ENCODE assay signal across 28 mouse cellular contexts in the genomic region with DNA sequence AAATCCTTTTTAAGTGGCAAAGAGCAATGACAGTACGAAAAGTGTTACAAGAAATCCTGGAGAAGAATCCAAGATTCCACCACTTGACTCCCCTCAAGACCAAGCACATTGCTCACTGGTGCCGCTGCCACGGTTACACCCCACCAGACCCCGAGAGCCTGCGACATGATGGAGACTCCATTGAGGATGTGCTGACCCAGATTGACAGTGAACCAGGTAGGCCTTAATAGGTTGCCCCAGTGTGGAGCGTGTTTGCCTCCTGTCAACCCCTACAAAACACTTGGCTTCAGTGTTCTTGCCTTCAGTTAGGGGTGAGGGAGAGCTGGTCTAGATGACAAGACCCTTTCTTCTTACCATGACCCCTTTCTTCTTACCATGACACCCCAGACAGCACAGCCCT. TPM values are rescaled to one million over a fixed set of nuclear protein-coding genes. Genes with fewer than 3 reads are reported as not detected.
"Had no signal": no experiment of that assay in that cellular context is flagged by ENCODE, and none has a peak within 500 bp of the region (broad histone marks: within the 10 kb centered on the region; RNA-seq: fewer than 3 reads in every experiment).

No protein-coding gene starts in this region.

- H3K27ac ChIP-seq: embryonic facial prominence, embryonic 10.5 days; embryonic facial prominence, embryonic 12.5 days; embryonic facial prominence, embryonic 13.5 days; embryonic facial prominence, embryonic 15.5 days; forebrain, embryonic 10.5 days; forebrain, embryonic 12.5 days; forebrain, embryonic 13.5 days; forebrain, embryonic 15.5 days; gastrocnemius, adult 2 months; heart, adult 2 months had no signal

- DNase-seq: cerebellum, adult 2 months; cerebellum, adult 8-10 months; cerebellum, adult 9-10 months; cerebellum, adult 9-11 months; cerebellum, postnatal 10 days; cerebellum, postnatal 14 days; cerebellum, postnatal 25 days; cerebellum, postnatal 36 days; embryo, embryonic 11 days; forebrain, postnatal 0 days; gastrocnemius, adult 2 months; gastrocnemius, postnatal 10 days; gastrocnemius, postnatal 14 days; gastrocnemius, postnatal 25 days; gastrocnemius, postnatal 36 days; heart, adult 18-20 months; heart, adult 2 months had no signal

- H3K4me3 ChIP-seq: embryonic facial prominence, embryonic 10.5 days; embryonic facial prominence, embryonic 12.5 days; embryonic facial prominence, embryonic 13.5 days; embryonic facial prominence, embryonic 15.5 days; erythroblast, embryonic 14.5 days; forebrain, embryonic 10.5 days; forebrain, embryonic 12.5 days; forebrain, embryonic 13.5 days; forebrain, embryonic 15.5 days; gastrocnemius, adult 2 months; heart, adult 2 months had no signal

- H3K27me3 ChIP-seq: embryonic facial prominence, embryonic 12.5 days; embryonic facial prominence, embryonic 13.5 days; embryonic facial prominence, embryonic 15.5 days; forebrain, embryonic 12.5 days; forebrain, embryonic 13.5 days; forebrain, embryonic 15.5 days had no signal

- H3K9me3 ChIP-seq: embryonic facial prominence, embryonic 10.5 days; embryonic facial prominence, embryonic 12.5 days; embryonic facial prominence, embryonic 13.5 days; embryonic facial prominence, embryonic 15.5 days; forebrain, embryonic 10.5 days; forebrain, embryonic 12.5 days; forebrain, embryonic 13.5 days; forebrain, embryonic 15.5 days had no signal

- H3K4me1 ChIP-seq: embryonic facial prominence, embryonic 10.5 days; embryonic facial prominence, embryonic 12.5 days; embryonic facial prominence, embryonic 13.5 days; embryonic facial prominence, embryonic 15.5 days; forebrain, embryonic 10.5 days; forebrain, embryonic 12.5 days; forebrain, embryonic 13.5 days; forebrain, embryonic 15.5 days had no signal

RNA-seq across cellular contexts. Expression of a gene that starts 18.4 kb away (rescaled TPM):
- total RNA-seq: common myeloid progenitor, adult 5-6 weeks; granulocyte monocyte progenitor cell, adult 5-6 weeks had no signal
